Mouse (Mus musculus): ENCODE data around the gene Mxi1.

GRCm38 (mm10) chr19:53389851-53390431 is 79.6 kb downstream of the Mxi1 start:
- TF ChIP-seq POLR2A (IDR thresholded peaks at IDR 0.05; ENCODE audit: borderline replicate concordance, insufficient read depth, low read length) = no peak
- TF ChIP-seq CTCF (IDR thresholded peaks at IDR 0.05; ENCODE audit: borderline replicate concordance, insufficient read depth, low read depth, low read length) = no peak
